Mouse (Mus musculus): Measurements from ENCODE around the gene Dnajb12.

DNA sequence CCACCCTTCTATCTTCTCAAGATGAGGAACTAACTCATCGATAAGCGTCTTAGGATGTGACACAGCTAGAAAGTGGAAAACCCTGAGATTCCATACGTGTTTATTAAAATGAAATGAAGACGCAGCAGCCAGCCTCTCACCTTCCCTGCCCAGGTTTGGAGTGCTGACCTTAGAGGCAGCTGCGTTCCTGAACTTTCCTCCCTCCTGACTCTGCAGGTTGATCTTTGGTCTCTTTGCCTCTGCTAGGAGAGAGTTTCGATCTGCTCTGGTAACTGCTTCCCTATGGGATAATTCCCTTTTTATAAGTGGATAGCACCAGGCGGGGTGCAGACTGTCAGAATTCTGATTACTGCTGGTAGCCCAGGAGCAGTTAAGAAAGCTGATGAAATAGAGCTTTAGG lies 1.5 kb downstream of the Dnajb12 start:
- TF ChIP-seq MAX (IDR thresholded peaks at IDR 0.05; ENCODE audit: low read length) (no peak), USF1 (IDR thresholded peaks at IDR 0.05; ENCODE audit: low read depth, low read length) (no peak), EP300 (IDR thresholded peaks at IDR 0.05; ENCODE audit: low read depth in 1 of 2, low read length in 2 of 2) (no peak), RAD21 (IDR thresholded peaks at IDR 0.05; ENCODE audit: low read depth, low read length) (no peak), GABPA (IDR thresholded peaks at IDR 0.05; ENCODE audit: low read depth, low read length) (no peak), RCOR1 (IDR thresholded peaks at IDR 0.05; ENCODE audit: low read depth, low read length) (no peak), CTCF (IDR thresholded peaks at IDR 0.05 in 2 of 3, conservative IDR thresholded peaks at IDR 0.05 in 1 of 3; ENCODE audit: control insufficient read depth in 1 of 3, insufficient read depth in 1 of 3, low read depth in 2 of 3, low read length in 3 of 3, poor library complexity in 1 of 3, severe bottlenecking in 1 of 3) (no peak), CHD1 (IDR thresholded peaks at IDR 0.05; ENCODE audit: low read depth, low read length) (no peak), USF2 (IDR thresholded peaks at IDR 0.05; ENCODE audit: borderline replicate concordance in 1 of 2, insufficient read depth in 1 of 2, low read depth in 1 of 2, low read length in 2 of 2) (no peak), GATA1 (IDR thresholded peaks at IDR 0.05; ENCODE audit: low read depth, low read length) (no peak)

All from MEL (cell line).